Mouse (Mus musculus) lung, adult 18-20 months (tissue): ENCODE results near the gene B3gat1.
A peak's percentile ranks its signal among the peaks of the same experiment; 100 is the strongest.

Source experiments
- DNase-seq, 2 experiments: peaks; one replicate each; pipeline ENCODE4 v3.0.0; 2022; ENCODE audit warnings: mixed read lengths in 2 of 2

Gene B3gat1

GRCm38 (mm10) chr9:26778421-26778820 lies 44.9 kb downstream of the B3gat1 start:
- DNase-seq: no peak

DNA sequence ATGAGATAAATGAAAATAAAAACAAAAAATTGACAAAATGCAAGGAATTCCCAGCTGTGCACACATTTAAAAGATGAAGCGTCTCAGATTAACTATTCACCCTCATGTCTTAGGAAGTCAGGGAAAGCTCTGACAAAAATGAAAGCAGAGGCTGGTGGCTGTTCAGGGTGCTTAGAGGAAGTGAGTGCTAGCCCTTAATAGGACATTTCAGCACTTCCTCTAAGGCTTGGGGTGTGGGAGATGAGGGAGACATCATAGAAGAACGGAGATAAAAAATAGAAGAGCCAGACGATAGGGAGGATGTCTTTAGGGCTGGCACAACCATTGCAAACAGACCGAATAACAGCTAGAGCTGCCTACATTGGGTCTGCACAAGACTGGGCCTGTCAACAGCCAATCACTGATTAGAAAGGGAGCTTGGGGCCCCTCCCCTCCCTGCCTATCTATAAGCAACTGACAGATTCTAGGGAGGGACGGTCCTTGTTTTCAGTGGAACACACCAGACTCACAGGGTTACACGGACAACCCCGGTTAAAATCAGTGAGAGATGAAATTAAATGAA lies 50.0 kb downstream of the B3gat1 start:
- DNase-seq: no peak

GRCm38 (mm10) chr9:26792829-26793228 lies 59.3 kb downstream of the B3gat1 start:
- DNase-seq: peak; percentile 40 to 76

GRCm38 (mm10) chr9:26798205-26798604 lies 64.7 kb downstream of the B3gat1 start:
- DNase-seq: no peak

DNA sequence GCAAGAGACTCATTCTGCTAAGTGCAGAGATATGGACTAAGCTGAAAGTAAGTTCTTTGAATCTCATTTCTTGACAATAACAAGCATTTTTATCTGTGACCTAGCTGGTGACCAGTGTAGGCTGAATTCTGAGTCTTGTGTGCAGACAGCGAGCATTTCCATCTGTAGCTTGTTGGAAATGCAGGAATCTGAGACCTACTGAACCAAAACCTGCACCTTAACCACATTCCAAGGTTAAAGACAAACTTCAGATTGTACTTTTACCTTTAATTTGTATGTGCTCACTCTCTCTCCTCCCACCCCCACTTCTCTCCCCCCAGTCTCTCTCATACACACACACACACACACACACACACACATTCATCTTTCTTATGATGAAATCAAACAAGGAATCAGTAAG lies 65.2 kb downstream of the B3gat1 start:
- no peak for DNase-seq

- no peak for DNase-seq
Measured at GRCm38 (mm10) chr9:26800357-26800756, 66.8 kb downstream of the B3gat1 start.

DNA sequence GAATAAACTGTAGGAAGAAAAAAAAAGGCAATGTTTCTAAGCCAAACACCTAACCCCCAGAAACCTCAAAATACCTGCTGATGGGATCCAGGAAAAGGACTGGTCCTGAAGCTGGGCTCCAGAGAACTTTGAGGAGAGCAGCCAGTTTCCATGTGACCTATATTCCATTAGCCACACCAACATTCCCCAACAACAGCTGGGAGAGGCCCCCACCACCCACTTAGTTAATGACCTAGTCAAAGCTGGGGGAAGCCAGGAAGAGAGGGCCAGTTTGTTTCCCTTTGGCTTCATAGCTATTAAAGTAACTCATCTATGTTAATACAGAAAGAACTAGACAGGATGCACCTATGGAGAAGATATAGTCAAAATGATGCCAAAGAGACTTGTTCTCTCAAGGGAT lies 70.8 kb downstream of the B3gat1 start:
- DNase-seq: no peak

- DNase-seq: peak; percentile 95 to 97
Measured at GRCm38 (mm10) chr9:26805935-26806666, 72.6 kb downstream of the B3gat1 start, which contains the start of gene Glb1l2. TSS of gene Glb1l2 (minus strand) at chr9:26806468.

DNA sequence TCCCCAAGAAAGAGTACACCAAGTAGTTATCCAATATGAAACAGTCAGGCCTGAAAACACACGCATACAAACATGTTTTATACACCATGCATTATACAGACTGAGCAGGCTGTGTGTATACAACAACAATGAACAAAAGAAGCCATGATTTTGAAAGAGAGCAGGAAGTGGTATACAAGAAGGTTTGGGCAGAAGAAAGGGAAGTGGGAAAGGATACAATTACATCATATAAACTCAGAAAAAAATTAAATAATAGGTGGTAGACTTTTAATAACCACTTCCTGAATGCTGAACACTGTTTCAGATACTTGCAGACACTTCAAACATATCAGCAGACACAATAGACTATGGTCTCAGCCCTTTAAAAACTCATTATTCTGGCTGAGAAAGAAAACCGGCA lies 75.2 kb downstream of the B3gat1 start:
- no peak for DNase-seq
